Mouse (Mus musculus) heart, embryonic 16.5 days (tissue): Measurements from ENCODE around the gene Frs3. TPM values are rescaled to one million over a fixed set of nuclear protein-coding genes. Genes with fewer than 3 reads are reported as not detected.
A peak's percentile ranks its signal among the peaks of the same experiment; 100 is the strongest.

Source experiments
- ATAC-seq: fragments of 200-750 bp; cut with Nextera tagmentation; replicated peaks from 2 replicates; pipeline ENCODE4 v1.8.0; 2017; ENCODE audit warnings: moderate number of reproducible peaks; ENCODE audit not compliant: insufficient read depth, low FRiP score; ENCODE audit errors: extremely low read depth
- H3K27ac ChIP-seq: fragments of 300-500 bp; sonication (generic); 2 replicates; pipeline ENCODE4 v1.5.1; 2014; ENCODE audit warnings: mild to moderate bottlenecking, low read length, control low read depth, moderate library complexity
- H3K27me3 ChIP-seq: fragments of 300-500 bp; sonication (generic); 2 replicates; pipeline ENCODE4 v1.6.1; 2014; ENCODE audit warnings: low read length, mixed read lengths; ENCODE audit not compliant: control insufficient read depth, insufficient read depth
- H3K36me3 ChIP-seq: fragments of 300-500 bp; sonication (generic); 2 replicates; pipeline ENCODE4 v1.6.1; 2014; ENCODE audit not compliant: control insufficient read depth, insufficient read depth
- H3K4me1 ChIP-seq: fragments of 300-500 bp; sonication (generic); 2 replicates; pipeline ENCODE4 v1.6.1; 2014; ENCODE audit warnings: low read length, mixed read lengths; ENCODE audit not compliant: control insufficient read depth, insufficient read depth
- H3K4me2 ChIP-seq: fragments of 300-500 bp; sonication (generic); 2 replicates; pipeline ENCODE4 v1.6.1; 2014; ENCODE audit warnings: low read depth, mild to moderate bottlenecking, control low read depth, low read length
- H3K4me3 ChIP-seq: fragments of 300-500 bp; sonication (generic); 2 replicates; pipeline ENCODE4 v1.5.1; 2014; ENCODE audit warnings: mild to moderate bottlenecking, control low read depth, low read length
- H3K9ac ChIP-seq: fragments of 300-500 bp; sonication (generic); 2 replicates; pipeline ENCODE4 v1.6.1; 2014; ENCODE audit warnings: low read length, control low read depth
- H3K9me3 ChIP-seq: fragments of 300-500 bp; sonication (generic); replicated peaks from 2 replicates; pipeline ENCODE4 v1.6.1; 2016; ENCODE audit warnings: low read length; ENCODE audit not compliant: control insufficient read depth
- WGBS: fragments of 180-500 bp; shearing (Covaris S2); extraction: QIAGEN DNeasy Blood & Tissue Kit; methylation state at CpG from one replicate; pipeline ENCODE4 v1.1.7; 2014; 5-methylcytosine and 5-hydroxymethylcytosine counted together
- polyA plus RNA-seq: library from polyadenylated mRNA; unstranded; fragments of >200 nt; fragmentation: Nextera tagmentation; extraction: Ambion mirVana; gene quantifications from 2 replicates; pipeline ENCODE4 v1.2.1, GENCODE M21; 2015

Gene Frs3
- polyA plus RNA-seq, 1 experiment from 2014 or later, result 3.9 TPM

GRCm38 (mm10) chr17:47736856-47737255 is 48.0 kb downstream of the Frs3 start, which contains the start of gene Tfeb:
Tfeb (plus strand) TSS chr17:47737030.
- peak within 1 kb of the TSS; percentile 94 for H3K27ac ChIP-seq
- H3K27me3 ChIP-seq, result no peaks in the 10 kb centered on the region
- H3K4me3 ChIP-seq, result peak within 1 kb of the TSS; percentile 83
- under 1% methylated on average over 46 of the region's 47 CpGs for WGBS
- H3K9me3 ChIP-seq, result no peaks in the 10 kb centered on the region
- H3K9ac ChIP-seq, result peak within 1 kb of the TSS; percentile 86
- no peaks in the 10 kb centered on the region for H3K36me3 ChIP-seq
- H3K4me1 ChIP-seq, result peaks cover 19% of the 10 kb centered on the region
- ATAC-seq, result peak; percentile 73
- peak within 1 kb of the TSS; percentile 98 for H3K4me2 ChIP-seq

GRCm38 (mm10) chr17:47737271-47738065 is 48.6 kb downstream of the Frs3 start:
- Histone ChIP-seq H3K27ac (peak overlapping the region; percentile 94), H3K27me3 (no peaks in the 10 kb centered on the region), H3K4me1 (peaks cover 19% of the 10 kb centered on the region), H3K9me3 (no peaks in the 10 kb centered on the region), H3K36me3 (no peaks in the 10 kb centered on the region), H3K9ac (peak overlapping the region; percentile 86), H3K4me3 (peak overlapping the region; percentile 83), H3K4me2 (peak overlapping the region; percentile 98)
- ATAC-seq, result peak; percentile 92
- under 1% methylated on average over 49 of the region's 60 CpGs for WGBS

GRCm38 (mm10) chr17:47738066-47738878 is 49.4 kb downstream of the Frs3 start:
- ATAC-seq, result peak; percentile 19
- H3K4me3 ChIP-seq, result peak overlapping the region; percentile 83
- H3K36me3 ChIP-seq, result no peaks in the 10 kb centered on the region
- no peaks in the 10 kb centered on the region for H3K9me3 ChIP-seq
- H3K9ac ChIP-seq, result peak overlapping the region; percentile 86
- H3K4me2 ChIP-seq, result peak overlapping the region; percentile 98
- WGBS, result 2% methylated on average over 53 of the region's 61 CpGs
- peaks cover 23% of the 10 kb centered on the region for H3K4me1 ChIP-seq
- peak overlapping the region; percentile 94 for H3K27ac ChIP-seq
- no peaks in the 10 kb centered on the region for H3K27me3 ChIP-seq

GRCm38 (mm10) chr17:47738879-47739798 is 50.3 kb downstream of the Frs3 start:
- peak overlapping the region; percentile 98 for H3K4me2 ChIP-seq
- H3K27me3 ChIP-seq, result no peaks in the 10 kb centered on the region
- H3K36me3 ChIP-seq, result no peaks in the 10 kb centered on the region
- peaks cover 27% of the 10 kb centered on the region for H3K4me1 ChIP-seq
- 17% methylated on average over 20 of the region's 20 CpGs for WGBS
- no peaks in the 10 kb centered on the region for H3K9me3 ChIP-seq
- peak overlapping the region; percentile 94 for H3K27ac ChIP-seq
- peak overlapping the region; percentile 83 for H3K4me3 ChIP-seq
- peak overlapping the region; percentile 86 for H3K9ac ChIP-seq
- ATAC-seq, result no peak

GRCm38 (mm10) chr17:47740186-47740585 is 51.4 kb downstream of the Frs3 start:
- H3K27me3 ChIP-seq, result no peaks in the 10 kb centered on the region
- ATAC-seq, result no peak
- no peak overlapping the region for H3K9ac ChIP-seq
- 89% methylated on average over 2 of the region's 2 CpGs for WGBS
- no peak overlapping the region for H3K4me3 ChIP-seq
- H3K27ac ChIP-seq, result no peak overlapping the region
- peaks cover 3% of the 10 kb centered on the region; the same call in 1 of the 2 replicates for H3K36me3 ChIP-seq
- peaks cover 5% of the 10 kb centered on the region; the same call in 1 of the 2 replicates for H3K9me3 ChIP-seq
- no peak overlapping the region for H3K4me2 ChIP-seq
- H3K4me1 ChIP-seq, result peaks cover 27% of the 10 kb centered on the region

- Histone ChIP-seq H3K9ac (no peak overlapping the region), H3K27me3 (no peaks in the 10 kb centered on the region), H3K4me3 (no peak overlapping the region), H3K27ac (no peak overlapping the region), H3K36me3 (peaks cover 3% of the 10 kb centered on the region; the same call in 1 of the 2 replicates), H3K4me2 (no peak overlapping the region), H3K9me3 (peaks cover 5% of the 10 kb centered on the region; the same call in 1 of the 2 replicates), H3K4me1 (peaks cover 28% of the 10 kb centered on the region)
- ATAC-seq, result no peak
- 16% methylated on average over 16 of the region's 16 CpGs for WGBS
Observed at GRCm38 (mm10) chr17:47742991-47743734, 54.3 kb downstream of the Frs3 start.

- ATAC-seq, result no peak
- WGBS, result 94% methylated on average over 14 of the region's 14 CpGs
Observed at GRCm38 (mm10) chr17:47744086-47744485, 55.3 kb downstream of the Frs3 start.

More at GRCm38 (mm10) chr17:47744086-47744485, 55.3 kb downstream of the Frs3 start:
- peaks cover 5% of the 10 kb centered on the region; the same call in 1 of the 2 replicates for H3K9me3 ChIP-seq
- no peak overlapping the region for H3K4me2 ChIP-seq
- H3K27ac ChIP-seq, result no peak overlapping the region
- H3K4me1 ChIP-seq, result peaks cover 31% of the 10 kb centered on the region
- peaks cover 3% of the 10 kb centered on the region; the same call in 1 of the 2 replicates for H3K36me3 ChIP-seq
- H3K27me3 ChIP-seq, result no peaks in the 10 kb centered on the region
- no peak overlapping the region for H3K4me3 ChIP-seq
- H3K9ac ChIP-seq, result no peak overlapping the region
